Mouse (Mus musculus): ENCODE results near the gene Serp2.

GRCm38 (mm10) chr14:76495022-76495421 is 61.7 kb downstream of the Serp2 start:
- no peak for TF ChIP-seq CTCF (IDR thresholded peaks at IDR 0.05; ENCODE audit: insufficient read depth, low read length)
- no peak for TF ChIP-seq POLR2A (IDR thresholded peaks at IDR 0.05; ENCODE audit: borderline replicate concordance, extremely low read depth, low read depth, low read length)
